Mouse (Mus musculus) CH12.LX (cell line): ENCODE results near the gene Lrrc58.

Source experiments
- BHLHE40 ChIP-seq: IDR thresholded peaks from 2 replicates; pipeline ENCODE4 v1.6.1; 2011; ENCODE audit warnings: mild to moderate bottlenecking, low read depth, low read length, improper control_type of control experiment
- CHD2 ChIP-seq: IDR thresholded peaks from 2 replicates; pipeline ENCODE4 v1.6.1; 2011; ENCODE audit warnings: low read length, improper control_type of control experiment
- CTCF ChIP-seq, 2 experiments: IDR thresholded peaks in 1 of 2; conservative IDR thresholded peaks in 1 of 2; 2 replicates each; pipeline ENCODE4 v1.5.1; 2011 to 2012; ENCODE audit warnings: low read depth in 2 of 2, low read length in 2 of 2, improper control_type of control experiment in 1 of 2, inconsistent platforms in 1 of 2, mild to moderate bottlenecking in 1 of 2, moderate library complexity in 1 of 2
- ELF1 ChIP-seq: IDR thresholded peaks from 2 replicates; pipeline ENCODE4 v1.6.1; 2014; ENCODE audit warnings: low read depth, mild to moderate bottlenecking, inconsistent platforms, low read length, improper control_type of control experiment
- EP300 ChIP-seq: IDR thresholded peaks from 2 replicates; pipeline ENCODE4 v1.6.1; 2011; ENCODE audit warnings: low read length, improper control_type of control experiment
- ETS1 ChIP-seq: conservative IDR thresholded peaks from 2 replicates; pipeline ENCODE4 v1.6.1; 2012; ENCODE audit warnings: low read depth, mild to moderate bottlenecking, inconsistent platforms, low read length, improper control_type of control experiment, moderate library complexity
- IRF4 ChIP-seq: IDR thresholded peaks from 2 replicates; pipeline ENCODE4 v1.6.1; 2014; ENCODE audit warnings: low read depth, mild to moderate bottlenecking, inconsistent platforms, low read length, improper control_type of control experiment
- MEF2A ChIP-seq: IDR thresholded peaks from 2 replicates; pipeline ENCODE4 v1.6.1; 2014; ENCODE audit warnings: low read depth, mild to moderate bottlenecking, inconsistent platforms, low read length, improper control_type of control experiment, borderline replicate concordance
- NELFE ChIP-seq: IDR thresholded peaks from 2 replicates; pipeline ENCODE4 v1.6.1; 2011; ENCODE audit warnings: low read depth, low read length, improper control_type of control experiment
- TCF12 ChIP-seq: IDR thresholded peaks from 2 replicates; pipeline ENCODE4 v1.6.1; 2014; ENCODE audit warnings: low read depth, mild to moderate bottlenecking, inconsistent platforms, low read length, improper control_type of control experiment
- ZMIZ1 ChIP-seq: IDR thresholded peaks from 2 replicates; pipeline ENCODE4 v1.6.1; 2012; ENCODE audit warnings: low read depth, mild to moderate bottlenecking, inconsistent platforms, low read length, improper control_type of control experiment

DNA sequence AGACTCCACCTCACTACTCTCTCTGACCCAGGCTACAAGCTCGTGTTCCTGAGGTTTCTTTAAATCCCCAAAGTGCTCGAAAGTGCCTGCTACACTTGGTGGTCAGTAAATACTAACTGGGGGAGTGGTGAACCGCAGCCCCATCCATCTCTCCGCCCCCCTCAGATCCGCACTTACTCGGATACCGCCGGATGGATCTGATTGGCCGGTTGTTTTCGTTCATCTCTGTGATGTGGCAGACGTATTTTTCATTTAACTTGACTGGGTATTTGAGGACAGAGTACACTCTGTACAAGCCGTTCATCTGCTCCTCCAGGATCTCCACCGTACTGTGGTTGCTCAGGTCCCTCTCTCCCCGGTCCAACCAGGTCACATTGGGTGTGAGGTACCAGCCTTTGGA is 14.1 kb upstream of the Lrrc58 start:
- TF ChIP-seq CTCF (conservative IDR thresholded peaks at IDR 0.05 in 1 of 2, IDR thresholded peaks at IDR 0.05 in 1 of 2; ENCODE audit: low read depth in 2 of 2, low read length in 2 of 2) (no peak), TCF12 (no peak), NELFE (no peak), MEF2A (no peak), ELF1 (no peak), ETS1 (no peak), IRF4 (no peak), BHLHE40 (no peak), CHD2 (no peak), ZMIZ1 (no peak), EP300 (no peak)
